In the genomic region with DNA sequence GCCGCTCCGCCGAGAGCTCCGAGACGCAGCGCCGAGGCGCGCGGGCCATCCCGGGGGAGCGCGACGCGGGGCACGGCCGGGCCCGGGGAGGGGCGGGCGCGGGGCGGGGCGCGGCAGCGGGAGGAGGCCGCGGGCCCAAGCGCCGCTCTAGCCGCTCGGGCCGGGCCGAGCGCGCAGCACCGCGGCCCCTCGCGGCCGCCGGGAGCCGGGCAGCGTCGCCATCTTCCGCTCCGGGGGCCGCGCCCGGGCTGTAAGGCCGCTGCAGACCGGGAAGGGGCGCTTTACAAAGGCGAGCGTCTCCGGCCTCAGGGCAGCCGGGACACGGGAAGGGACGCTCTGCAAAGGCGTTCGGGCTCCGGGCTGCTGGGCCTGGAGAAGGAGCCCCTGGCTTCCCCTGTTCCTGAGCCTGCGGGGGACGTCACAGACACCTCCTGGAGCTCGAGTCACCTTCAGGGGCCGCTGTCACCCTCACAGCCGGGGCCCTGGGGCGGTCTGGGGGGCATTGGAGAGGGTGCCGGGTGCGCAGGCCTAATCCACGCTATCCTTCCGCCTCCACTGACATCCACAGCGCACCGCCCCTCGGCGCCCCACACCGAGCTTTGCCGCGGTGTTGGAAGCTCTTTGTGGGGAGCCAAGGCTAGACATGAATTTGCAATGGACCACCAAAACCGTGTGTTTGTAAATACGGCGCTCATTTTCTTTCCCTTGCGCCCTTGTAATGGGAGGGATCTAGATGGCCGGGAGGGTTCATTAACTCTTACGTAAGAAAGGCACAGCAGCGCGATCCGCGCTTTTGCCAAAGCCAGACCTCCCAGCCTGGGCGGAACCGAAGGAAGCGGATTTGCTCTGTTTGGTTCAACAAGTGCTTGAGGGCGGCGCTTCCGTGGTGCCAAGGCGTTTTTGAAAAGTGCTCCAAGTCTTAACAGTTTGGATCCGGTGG, we compare ENCODE assay signal across 8 mouse cellular contexts. TPM values are rescaled to one million over a fixed set of nuclear protein-coding genes. Genes with fewer than 3 reads are reported as not detected.
A peak's percentile ranks its signal among the peaks of the same experiment; 100 is the strongest.
DNase-seq lines count a peak whose midpoint lies in the region; ATAC-seq lines count a peak whose summit lies in the region.

A gene (minus strand): TSS at position 149 of the 940 bp plus-strand sequence.

- H3K4me1 ChIP-seq in intestine, embryonic 14.5 days (replicated peaks; ENCODE audit: control insufficient read depth, insufficient read depth, low read length) = peaks cover 16% of the 10 kb centered on the region

- H3K9me3 ChIP-seq in intestine, embryonic 14.5 days (ENCODE audit: control insufficient read depth, low read length) = no peaks in the 10 kb centered on the region

- ATAC-seq in intestine, embryonic 14.5 days (replicated peaks; ENCODE audit: low FRiP score, low TSS enrichment, low read depth) = peak; percentile 84
- ATAC-seq in megakaryocyte progenitor cell, adult 5-6 weeks (replicated peaks; ENCODE audit: poor library complexity) = peak; percentile 77

- no peaks in the 10 kb centered on the region for H3K36me3 ChIP-seq in intestine, embryonic 14.5 days (ENCODE audit: control insufficient read depth, insufficient read depth, low read length)

- H3K4me2 ChIP-seq in intestine, embryonic 14.5 days (ENCODE audit: low read length) = peak within 1 kb of the TSS; percentile 87

- peak within 1 kb of the TSS; percentile 94 for H3K9ac ChIP-seq in intestine, embryonic 14.5 days (ENCODE audit: low read length)

- H3K4me3 ChIP-seq in intestine, embryonic 14.5 days (ENCODE audit: low read depth, low read length) = peak within 1 kb of the TSS; percentile 80

- intact Hi-C loops in left cerebral cortex, postnatal 10 days (cut with DNase I) = loop anchor here (1.0 to 5.0 kb wide), 2 partner anchors 84 to 93 kb away; a partner anchor contains a TSS

- under 1% methylated on average over 55 of the region's 96 CpGs for WGBS in intestine, embryonic 14.5 days

- no peaks in the 10 kb centered on the region for H3K27me3 ChIP-seq in intestine, embryonic 14.5 days (replicated peaks; ENCODE audit: control insufficient read depth, insufficient read depth, low read length)

- H3K27ac ChIP-seq in intestine, embryonic 14.5 days (ENCODE audit: low read depth) = peak within 1 kb of the TSS; percentile 99

- DNase-seq in adrenal gland, adult 18-20 months (ENCODE audit: low spot score in 2 of 2) = peak; percentile 78 to 84
- DNase-seq in embryo, embryonic 11 days = peak; percentile 93
- peak; percentile 90 for DNase-seq in gastrocnemius, postnatal 25 days
- DNase-seq in intestine, embryonic 14.5 days (ENCODE audit: low spot score) = peak; percentile 92
- peak; percentile 88 to 92 for DNase-seq in left cerebral cortex, postnatal 10 days (ENCODE audit: extremely low spot score in 1 of 2, low spot score in 2 of 2)
- peak; percentile 92 to 94 for DNase-seq in right cerebral cortex, postnatal 10 days (ENCODE audit: low spot score in 2 of 2)
- DNase-seq in urinary bladder, postnatal 14 days (ENCODE audit: low spot score) = peak; percentile 92

RNA-seq across cellular contexts. Expression of the gene that starts here (rescaled TPM):
- total RNA-seq in adrenal gland, adult 18-20 months (2021) = 10 to 100 TPM; 27.1 to 30.5 TPM
- total RNA-seq in gastrocnemius, postnatal 25 days (2021) = 10 to 100 TPM; 66.5 to 70.1 TPM
- polyA plus RNA-seq in intestine, embryonic 14.5 days (2014; fragmentation: Nextera tagmentation; extraction: Ambion mirVana) = 14.5 and 20.3 TPM in 2 replicates
- 10 to 100 TPM; 29.3 to 33.4 TPM for total RNA-seq in left cerebral cortex, postnatal 10 days (2021)
- total RNA-seq in megakaryocyte progenitor cell, adult 5-6 weeks (2015) = 20.9 and 24.4 TPM in 2 replicates
- 31.1 and 41.0 TPM in 2 replicates for total RNA-seq in megakaryocyte progenitor cell, adult 5-6 weeks (2017)

Comparison
In these comparisons a context has a peak if more than half of its experiments do, and no peak if none do; other contexts are left out.
1. Peak in every context shown above with its lines: DNase-seq, ATAC-seq, H3K4me3 ChIP-seq and H3K27ac ChIP-seq.